Mouse (Mus musculus) hindbrain, embryonic 14.5 days (tissue): ENCODE data around the gene Slc39a13. TPM values are rescaled to one million over a fixed set of nuclear protein-coding genes. Genes with fewer than 3 reads are reported as not detected.

Experiments used
- ATAC-seq: fragments of 200-750 bp; cut with Nextera tagmentation; 2 replicates; pipeline ENCODE4 v1.8.0; 2017; ENCODE audit warnings: moderate number of reproducible peaks, mild to moderate bottlenecking, moderate TSS enrichment, moderate library complexity; ENCODE audit not compliant: low FRiP score
- DNase-seq: peaks from one replicate; pipeline ENCODE4 v3.0.0-alpha.2; 2015; ENCODE audit warnings: low spot score
- H3K27ac ChIP-seq: fragments of 300-500 bp; sonication (generic); 2 replicates; pipeline ENCODE4 v1.5.1; 2014; ENCODE audit warnings: mild to moderate bottlenecking, moderate library complexity
- H3K27me3 ChIP-seq: fragments of 300-500 bp; sonication (generic); 2 replicates; pipeline ENCODE4 v1.6.1; 2014; ENCODE audit warnings: mild to moderate bottlenecking, low read length, mixed read lengths; ENCODE audit not compliant: control insufficient read depth, insufficient read depth
- H3K36me3 ChIP-seq: fragments of 300-500 bp; sonication (generic); replicated peaks from 2 replicates; pipeline ENCODE4 v1.6.1; 2014; ENCODE audit not compliant: control insufficient read depth, insufficient read depth
- H3K4me1 ChIP-seq: fragments of 300-500 bp; sonication (generic); replicated peaks from 2 replicates; pipeline ENCODE4 v1.6.1; 2014; ENCODE audit warnings: antibody characterized with exemption, low read length, mixed read lengths; ENCODE audit not compliant: control insufficient read depth, insufficient read depth
- H3K4me2 ChIP-seq: fragments of 300-500 bp; sonication (generic); replicated peaks from 2 replicates; pipeline ENCODE4 v1.6.1; 2014; ENCODE audit warnings: mild to moderate bottlenecking, moderate library complexity
- H3K4me3 ChIP-seq: fragments of 300-500 bp; sonication (generic); replicated peaks from 2 replicates; pipeline ENCODE4 v1.5.1; 2014; ENCODE audit warnings: mild to moderate bottlenecking, low read length
- H3K9ac ChIP-seq: fragments of 300-500 bp; sonication (generic); 2 replicates; pipeline ENCODE4 v1.6.1; 2014
- H3K9me3 ChIP-seq: fragments of 300-500 bp; sonication (generic); 2 replicates; pipeline ENCODE4 v1.6.1; 2016; ENCODE audit warnings: low read length; ENCODE audit not compliant: control insufficient read depth
- WGBS: fragments of 180-500 bp; shearing (Covaris S2); extraction: QIAGEN DNeasy Blood & Tissue Kit; methylation state at CpG from one replicate; pipeline ENCODE4 v1.1.7; 2014; 5-methylcytosine and 5-hydroxymethylcytosine counted together
- polyA plus RNA-seq: library from polyadenylated mRNA; unstranded; fragments of >200 nt; fragmentation: Nextera tagmentation; extraction: Ambion mirVana; gene quantifications from 2 replicates; pipeline ENCODE4 v1.2.1, GENCODE M21; 2014

Slc39a13 gene
- polyA plus RNA-seq, 1 experiment from 2014 or later: 27.6 TPM

- Histone ChIP-seq H3K36me3 (no peaks in the 10 kb centered on the region), H3K9ac (no peak overlapping the region), H3K27me3 (no peaks in the 10 kb centered on the region), H3K4me2 (no peak overlapping the region), H3K27ac (no peak overlapping the region), H3K4me1 (no peaks in the 10 kb centered on the region), H3K9me3 (no peaks in the 10 kb centered on the region), H3K4me3 (no peak overlapping the region)
- WGBS: 95% methylated on average over 2 of the region's 2 CpGs
- DNase-seq: no peak
- no peak for ATAC-seq
Observed at GRCm38 (mm10) chr2:91098156-91098555, 27.9 kb upstream of the Slc39a13 start.

GRCm38 (mm10) chr2:91097015-91097414 lies 26.8 kb upstream of the Slc39a13 start:
- DNase-seq: no peak
- no peak overlapping the region for H3K27ac ChIP-seq
- no peak overlapping the region for H3K4me2 ChIP-seq
- 83% methylated on average over 10 of the region's 10 CpGs for WGBS
- no peaks in the 10 kb centered on the region for H3K9me3 ChIP-seq
- H3K4me3 ChIP-seq: no peak overlapping the region
- ATAC-seq: no peak
- no peak overlapping the region for H3K9ac ChIP-seq
- no peaks in the 10 kb centered on the region for H3K36me3 ChIP-seq
- no peaks in the 10 kb centered on the region for H3K4me1 ChIP-seq
- H3K27me3 ChIP-seq: no peaks in the 10 kb centered on the region

GRCm38 (mm10) chr2:91096524-91096923 lies 26.3 kb upstream of the Slc39a13 start:
- 67% methylated on average over 14 of the region's 14 CpGs for WGBS
- H3K27ac ChIP-seq: no peak overlapping the region
- no peak for ATAC-seq

GRCm38 (mm10) chr2:91090827-91091226 lies 20.6 kb upstream of the Slc39a13 start:
- Histone ChIP-seq H3K4me2 (no peak overlapping the region), H3K27me3 (no peaks in the 10 kb centered on the region), H3K9me3 (no peaks in the 10 kb centered on the region), H3K4me3 (no peak overlapping the region), H3K36me3 (no peaks in the 10 kb centered on the region), H3K27ac (no peak overlapping the region), H3K4me1 (no peaks in the 10 kb centered on the region), H3K9ac (no peak overlapping the region)
- DNase-seq (no peak), ATAC-seq (no peak)
- WGBS: 79% methylated on average over 6 of the region's 6 CpGs

More at GRCm38 (mm10) chr2:91096524-91096923, 26.3 kb upstream of the Slc39a13 start:
- no peaks in the 10 kb centered on the region for H3K9me3 ChIP-seq
- H3K36me3 ChIP-seq: no peaks in the 10 kb centered on the region
- no peak overlapping the region for H3K4me2 ChIP-seq
- no peaks in the 10 kb centered on the region for H3K27me3 ChIP-seq
- DNase-seq: no peak
- no peak overlapping the region for H3K9ac ChIP-seq
- H3K4me3 ChIP-seq: no peak overlapping the region
- no peaks in the 10 kb centered on the region for H3K4me1 ChIP-seq

GRCm38 (mm10) chr2:91090208-91090607 lies 20.0 kb upstream of the Slc39a13 start:
- H3K36me3 ChIP-seq: no peaks in the 10 kb centered on the region
- H3K9ac ChIP-seq: no peak overlapping the region
- H3K4me1 ChIP-seq: no peaks in the 10 kb centered on the region
- no peaks in the 10 kb centered on the region for H3K9me3 ChIP-seq
- no peak overlapping the region for H3K4me3 ChIP-seq
- ATAC-seq (no peak), DNase-seq (no peak)
- H3K27me3 ChIP-seq: no peaks in the 10 kb centered on the region
- no peak overlapping the region for H3K27ac ChIP-seq
- H3K4me2 ChIP-seq: no peak overlapping the region
- WGBS: 79% methylated on average over 6 of the region's 6 CpGs

GRCm38 (mm10) chr2:91088987-91089386 lies 18.8 kb upstream of the Slc39a13 start:
- no peak for ATAC-seq
- no peak overlapping the region for H3K4me2 ChIP-seq
- no peaks in the 10 kb centered on the region for H3K9me3 ChIP-seq
- no peak for DNase-seq
- no peak overlapping the region for H3K27ac ChIP-seq
- H3K9ac ChIP-seq: no peak overlapping the region
- 86% methylated on average over 9 of the region's 9 CpGs for WGBS
- H3K4me3 ChIP-seq: no peak overlapping the region
- H3K27me3 ChIP-seq: no peaks in the 10 kb centered on the region
- no peaks in the 10 kb centered on the region for H3K4me1 ChIP-seq
- H3K36me3 ChIP-seq: no peaks in the 10 kb centered on the region

- 94% methylated on average over 9 of the region's 9 CpGs for WGBS
- Histone ChIP-seq H3K4me2 (no peak overlapping the region), H3K9me3 (no peaks in the 10 kb centered on the region), H3K4me3 (no peak overlapping the region), H3K36me3 (no peaks in the 10 kb centered on the region), H3K4me1 (no peaks in the 10 kb centered on the region), H3K9ac (no peak overlapping the region), H3K27ac (no peak overlapping the region), H3K27me3 (no peaks in the 10 kb centered on the region)
- ATAC-seq (no peak), DNase-seq (no peak)
Observed at GRCm38 (mm10) chr2:91087453-91087852, 17.2 kb upstream of the Slc39a13 start.

- no peak overlapping the region for H3K4me2 ChIP-seq
- no peaks in the 10 kb centered on the region for H3K36me3 ChIP-seq
- no peak overlapping the region for H3K9ac ChIP-seq
- DNase-seq (no peak), ATAC-seq (no peak)
- no peaks in the 10 kb centered on the region for H3K4me1 ChIP-seq
- H3K4me3 ChIP-seq: no peak overlapping the region
- no peak overlapping the region for H3K27ac ChIP-seq
- H3K9me3 ChIP-seq: no peaks in the 10 kb centered on the region
- no peaks in the 10 kb centered on the region for H3K27me3 ChIP-seq
- WGBS: 63% methylated on average over 9 of the region's 9 CpGs
Observed at GRCm38 (mm10) chr2:91086392-91087237, 16.4 kb upstream of the Slc39a13 start.

- Histone ChIP-seq H3K4me3 (no peak overlapping the region), H3K27ac (no peak overlapping the region), H3K9me3 (no peaks in the 10 kb centered on the region), H3K4me2 (no peak overlapping the region), H3K27me3 (no peaks in the 10 kb centered on the region), H3K4me1 (no peaks in the 10 kb centered on the region), H3K9ac (no peak overlapping the region), H3K36me3 (no peaks in the 10 kb centered on the region)
- DNase-seq: no peak
- ATAC-seq: no peak
- 86% methylated on average over 14 of the region's 14 CpGs for WGBS
Observed at GRCm38 (mm10) chr2:91085494-91086391, 15.5 kb upstream of the Slc39a13 start.
